Mouse (Mus musculus): ENCODE measurements at regions not wholly inside any gene's neighbourhood (a gene's known extent, or its start where the extent isn't known, plus 50 kb on each side); places are given as distances from the start of the nearest gene placed in this dataset.

- no peaks in the 10 kb centered on the region for H3K4me1 ChIP-seq (ENCODE audit: insufficient read depth)
- H3K9me3 ChIP-seq (ENCODE audit: low read length) = no peaks in the 10 kb centered on the region
- no peak overlapping the region for H3K4me2 ChIP-seq (ENCODE audit: low read depth, low read length)
- ATAC-seq = no peak
- no peak for DNase-seq
- H3K27me3 ChIP-seq (ENCODE audit: insufficient read depth, low read length) = no peaks in the 10 kb centered on the region
- no peak overlapping the region for H3K9ac ChIP-seq (replicated peaks)
- no peak overlapping the region for H3K4me3 ChIP-seq (ENCODE audit: low read depth, low read length)
- no peak overlapping the region for H3K27ac ChIP-seq (ENCODE audit: low read depth)
- H3K36me3 ChIP-seq (replicated peaks; ENCODE audit: insufficient read depth, low read length) = no peaks in the 10 kb centered on the region
- TF ChIP-seq EP300 (IDR thresholded peaks at IDR 0.05; ENCODE audit: low read depth) = no peak
- 75% methylated on average over 1 of the region's 1 CpGs for WGBS (ENCODE audit: insufficient replicate concordance)
Observed at GRCm38 (mm10) chr5:90107036-90107435, 116.8 kb downstream of the Cox18 start.

- WGBS (ENCODE audit: insufficient replicate concordance) = 76% methylated on average over 7 of the region's 7 CpGs
- no peak for ATAC-seq
- H3K9me3 ChIP-seq (ENCODE audit: low read length) = no peaks in the 10 kb centered on the region
- no peaks in the 10 kb centered on the region for H3K36me3 ChIP-seq (replicated peaks; ENCODE audit: insufficient read depth, low read length)
- no peak for DNase-seq
- no peak overlapping the region for H3K9ac ChIP-seq (replicated peaks)
- H3K4me1 ChIP-seq (ENCODE audit: insufficient read depth) = no peaks in the 10 kb centered on the region
- no peak overlapping the region for H3K27ac ChIP-seq (ENCODE audit: low read depth)
- no peaks in the 10 kb centered on the region for H3K27me3 ChIP-seq (ENCODE audit: insufficient read depth, low read length)
- no peak overlapping the region for H3K4me3 ChIP-seq (ENCODE audit: low read depth, low read length)
- no peak overlapping the region for H3K4me2 ChIP-seq (ENCODE audit: low read depth, low read length)
- TF ChIP-seq CTCF (IDR thresholded peaks at IDR 0.05; ENCODE audit: low read depth) = no peak
- no peak for TF ChIP-seq EP300 (IDR thresholded peaks at IDR 0.05; ENCODE audit: low read depth)
Observed at GRCm38 (mm10) chr5:90104672-90105071, 119.1 kb downstream of the Cox18 start.

- no peak for TF ChIP-seq EP300 (IDR thresholded peaks at IDR 0.05; ENCODE audit: low read depth)
- no peak for TF ChIP-seq CTCF (IDR thresholded peaks at IDR 0.05; ENCODE audit: low read depth)
- no peak overlapping the region for H3K27ac ChIP-seq (ENCODE audit: low read depth)
- no peak overlapping the region for H3K9ac ChIP-seq (replicated peaks)
- H3K4me3 ChIP-seq (ENCODE audit: low read depth, low read length) = no peak overlapping the region
- no peak for ATAC-seq
- H3K9me3 ChIP-seq (ENCODE audit: low read length) = no peaks in the 10 kb centered on the region
- no peak overlapping the region for H3K4me2 ChIP-seq (ENCODE audit: low read depth, low read length)
- 85% methylated on average over 7 of the region's 7 CpGs for WGBS (ENCODE audit: insufficient replicate concordance)
- H3K36me3 ChIP-seq (replicated peaks; ENCODE audit: insufficient read depth, low read length) = no peaks in the 10 kb centered on the region
- H3K4me1 ChIP-seq (ENCODE audit: insufficient read depth) = no peaks in the 10 kb centered on the region
- no peaks in the 10 kb centered on the region for H3K27me3 ChIP-seq (ENCODE audit: insufficient read depth, low read length)
- DNase-seq = no peak
Observed at GRCm38 (mm10) chr5:90088541-90088940, 135.3 kb downstream of the Cox18 start.

GRCm38 (mm10) chr5:90086491-90086890 is 137.3 kb downstream of the Cox18 start:
- ATAC-seq = no peak
- Histone ChIP-seq H3K27me3 (ENCODE audit: insufficient read depth, low read length) (no peaks in the 10 kb centered on the region), H3K9me3 (ENCODE audit: low read length) (no peaks in the 10 kb centered on the region), H3K4me1 (ENCODE audit: insufficient read depth) (no peaks in the 10 kb centered on the region), H3K4me2 (ENCODE audit: low read depth, low read length) (no peak overlapping the region), H3K36me3 (replicated peaks; ENCODE audit: insufficient read depth, low read length) (no peaks in the 10 kb centered on the region), H3K4me3 (ENCODE audit: low read depth, low read length) (no peak overlapping the region), H3K27ac (ENCODE audit: low read depth) (no peak overlapping the region), H3K9ac (replicated peaks) (no peak overlapping the region)
- 65% methylated on average over 6 of the region's 6 CpGs for WGBS (ENCODE audit: insufficient replicate concordance)
- TF ChIP-seq EP300 (IDR thresholded peaks at IDR 0.05; ENCODE audit: low read depth) (no peak), CTCF (IDR thresholded peaks at IDR 0.05; ENCODE audit: low read depth) (no peak)
- no peak for DNase-seq

- no peaks in the 10 kb centered on the region for H3K27me3 ChIP-seq (ENCODE audit: insufficient read depth, low read length)
- TF ChIP-seq CTCF (IDR thresholded peaks at IDR 0.05; ENCODE audit: low read depth) (no peak), EP300 (IDR thresholded peaks at IDR 0.05; ENCODE audit: low read depth) (no peak)
- no peak overlapping the region for H3K27ac ChIP-seq (ENCODE audit: low read depth)
- H3K9me3 ChIP-seq (ENCODE audit: low read length) = no peaks in the 10 kb centered on the region
- H3K36me3 ChIP-seq (replicated peaks; ENCODE audit: insufficient read depth, low read length) = no peaks in the 10 kb centered on the region
- H3K9ac ChIP-seq (replicated peaks) = no peak overlapping the region
- DNase-seq = no peak
- no peak overlapping the region for H3K4me3 ChIP-seq (ENCODE audit: low read depth, low read length)
- WGBS (ENCODE audit: insufficient replicate concordance) = 77% methylated on average over 6 of the region's 6 CpGs
- no peak overlapping the region for H3K4me2 ChIP-seq (ENCODE audit: low read depth, low read length)
- H3K4me1 ChIP-seq (ENCODE audit: insufficient read depth) = no peaks in the 10 kb centered on the region
- no peak for ATAC-seq
Observed at GRCm38 (mm10) chr5:90077025-90077536, 146.7 kb downstream of the Cox18 start.

GRCm38 (mm10) chr5:90075629-90076349 is 148.0 kb downstream of the Cox18 start:
- Histone ChIP-seq H3K9ac (replicated peaks) (no peak overlapping the region), H3K36me3 (replicated peaks; ENCODE audit: insufficient read depth, low read length) (no peaks in the 10 kb centered on the region), H3K4me2 (ENCODE audit: low read depth, low read length) (no peak overlapping the region), H3K27ac (ENCODE audit: low read depth) (no peak overlapping the region), H3K27me3 (ENCODE audit: insufficient read depth, low read length) (no peaks in the 10 kb centered on the region), H3K9me3 (ENCODE audit: low read length) (no peaks in the 10 kb centered on the region), H3K4me3 (ENCODE audit: low read depth, low read length) (no peak overlapping the region), H3K4me1 (ENCODE audit: insufficient read depth) (no peaks in the 10 kb centered on the region)
- TF ChIP-seq EP300 (IDR thresholded peaks at IDR 0.05; ENCODE audit: low read depth) (no peak), CTCF (IDR thresholded peaks at IDR 0.05; ENCODE audit: low read depth) (no peak)
- ATAC-seq (no peak), DNase-seq (no peak)
- WGBS (ENCODE audit: insufficient replicate concordance) = 75% methylated on average over 11 of the region's 11 CpGs
